Mouse (Mus musculus) embryonic facial prominence, embryonic 10.5 days (tissue): ENCODE results near the gene Nsmce1. TPM values are rescaled to one million over a fixed set of nuclear protein-coding genes. Genes with fewer than 3 reads are reported as not detected.
A peak's percentile ranks its signal among the peaks of the same experiment; 100 is the strongest.

ENCODE experiments used
- DNase-seq: peaks from one replicate; pipeline ENCODE4 v3.0.0-alpha.2; 2017; ENCODE audit warnings: low spot score
- H3K27ac ChIP-seq: fragments of 300-500 bp; sonication (generic); replicated peaks from 2 replicates; pipeline ENCODE4 v1.5.1; 2016; ENCODE audit warnings: mild to moderate bottlenecking
- H3K27me3 ChIP-seq: fragments of 300-500 bp; sonication (generic); replicated peaks from 2 replicates; pipeline ENCODE4 v1.6.1; 2016; ENCODE audit warnings: low read depth, mild to moderate bottlenecking; ENCODE audit not compliant: poor library complexity, severe bottlenecking
- H3K36me3 ChIP-seq: fragments of 300-500 bp; sonication (generic); replicated peaks from 2 replicates; pipeline ENCODE4 v1.6.1; 2016; ENCODE audit warnings: mild to moderate bottlenecking, moderate library complexity
- H3K4me1 ChIP-seq: fragments of 300-500 bp; sonication (generic); 2 replicates; pipeline ENCODE4 v1.6.1; 2016
- H3K4me3 ChIP-seq: fragments of 300-500 bp; sonication (generic); 2 replicates; pipeline ENCODE4 v1.5.1; 2016; ENCODE audit warnings: mild to moderate bottlenecking, moderate library complexity
- H3K9me3 ChIP-seq: fragments of 300-500 bp; sonication (generic); 2 replicates; pipeline ENCODE4 v1.6.1; 2016; ENCODE audit warnings: mild to moderate bottlenecking
- WGBS: fragments of 180-500 bp; shearing (Covaris S2); methylation state at CpG from one replicate; pipeline ENCODE4 v1.1.7; 2016; 5-methylcytosine and 5-hydroxymethylcytosine counted together
- polyA plus RNA-seq: library from polyadenylated mRNA; unstranded; fragments of >200 nt; fragmentation: Nextera tagmentation; extraction: Ambion mirVana; gene quantifications from 2 replicates; pipeline ENCODE4 v1.2.1, GENCODE M21; 2016

Nsmce1 gene
- polyA plus RNA-seq, 1 experiment from 2014 or later, result 120 TPM

DNA sequence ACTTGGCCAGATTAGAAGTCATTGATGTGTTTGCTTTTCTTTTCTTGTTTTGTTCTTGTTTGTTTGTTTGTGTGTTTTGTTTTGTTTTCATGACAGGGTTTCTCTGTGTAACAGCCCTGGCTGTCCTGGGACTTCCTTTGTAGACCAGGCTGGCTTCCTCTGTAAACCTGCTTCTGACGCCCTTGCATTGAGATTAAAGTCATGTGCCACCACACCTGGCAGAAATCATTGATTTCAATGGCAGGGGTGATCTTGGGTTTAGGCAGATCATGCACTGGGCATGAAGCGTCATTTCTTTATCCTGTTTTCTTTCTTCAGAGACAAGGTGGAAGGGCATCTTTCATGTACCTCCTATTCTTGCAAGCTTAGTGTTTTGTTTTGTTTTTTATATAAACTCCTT, 15.9 kb upstream of the Nsmce1 start:
- H3K9me3 ChIP-seq, result no peaks in the 10 kb centered on the region
- H3K4me3 ChIP-seq, result no peak overlapping the region
- H3K27ac ChIP-seq, result no peak overlapping the region
- 86% methylated on average over 2 of the region's 2 CpGs for WGBS
- no peaks in the 10 kb centered on the region for H3K36me3 ChIP-seq
- H3K4me1 ChIP-seq, result peaks cover 3% of the 10 kb centered on the region; the same call in 1 of the 2 replicates
- H3K27me3 ChIP-seq, result no peaks in the 10 kb centered on the region
- no peak for DNase-seq

DNA sequence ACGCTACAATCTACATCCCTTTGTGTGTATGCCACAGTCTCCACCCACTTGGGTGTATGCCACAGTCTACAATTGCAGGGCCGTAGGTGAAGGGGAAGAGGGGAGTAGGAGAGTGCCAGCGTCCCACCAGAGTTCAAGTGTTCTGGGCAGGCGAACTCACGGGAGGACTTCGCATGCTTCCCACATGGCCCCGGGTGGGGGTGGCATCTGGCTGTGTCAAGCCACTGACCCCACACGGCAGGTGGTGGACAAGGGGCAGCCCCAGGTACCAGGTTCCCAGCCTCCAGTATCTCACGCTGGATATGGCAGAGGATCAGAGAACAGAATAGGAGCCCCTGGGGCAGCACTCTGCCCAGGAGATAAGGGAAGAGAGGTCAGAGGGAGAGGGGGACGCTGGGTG, 14.2 kb upstream of the Nsmce1 start:
- no peak for DNase-seq
- no peak overlapping the region for H3K4me3 ChIP-seq
- 84% methylated on average over 10 of the region's 10 CpGs for WGBS
- H3K27me3 ChIP-seq, result no peaks in the 10 kb centered on the region
- H3K4me1 ChIP-seq, result no peaks in the 10 kb centered on the region
- no peak overlapping the region for H3K27ac ChIP-seq
- H3K9me3 ChIP-seq, result no peaks in the 10 kb centered on the region
- no peaks in the 10 kb centered on the region for H3K36me3 ChIP-seq

DNA sequence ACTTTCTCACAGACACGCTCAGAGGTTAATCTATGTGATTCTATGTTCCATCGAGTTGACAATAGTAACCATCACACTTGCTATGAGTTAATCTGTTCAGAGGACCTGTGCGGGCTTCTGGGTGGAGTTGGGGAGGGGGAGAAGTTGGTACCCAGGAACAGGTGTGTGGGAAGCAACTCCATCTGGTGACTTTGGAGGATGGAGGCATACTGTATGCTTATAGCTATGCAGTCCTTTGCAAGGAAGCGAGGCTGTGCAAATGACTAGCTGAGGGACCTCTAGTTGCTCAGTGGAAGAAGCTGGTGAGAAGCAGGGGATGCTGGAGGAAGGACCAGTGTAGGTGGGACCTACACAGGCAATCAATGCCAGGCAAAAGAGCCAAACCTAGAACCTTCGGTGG, 13.2 kb upstream of the Nsmce1 start:
- Histone ChIP-seq H3K36me3 (no peaks in the 10 kb centered on the region), H3K4me1 (no peaks in the 10 kb centered on the region), H3K27me3 (no peaks in the 10 kb centered on the region), H3K27ac (no peak overlapping the region), H3K9me3 (no peaks in the 10 kb centered on the region), H3K4me3 (no peak overlapping the region)
- 92% methylated on average over 5 of the region's 5 CpGs for WGBS
- no peak for DNase-seq

DNA sequence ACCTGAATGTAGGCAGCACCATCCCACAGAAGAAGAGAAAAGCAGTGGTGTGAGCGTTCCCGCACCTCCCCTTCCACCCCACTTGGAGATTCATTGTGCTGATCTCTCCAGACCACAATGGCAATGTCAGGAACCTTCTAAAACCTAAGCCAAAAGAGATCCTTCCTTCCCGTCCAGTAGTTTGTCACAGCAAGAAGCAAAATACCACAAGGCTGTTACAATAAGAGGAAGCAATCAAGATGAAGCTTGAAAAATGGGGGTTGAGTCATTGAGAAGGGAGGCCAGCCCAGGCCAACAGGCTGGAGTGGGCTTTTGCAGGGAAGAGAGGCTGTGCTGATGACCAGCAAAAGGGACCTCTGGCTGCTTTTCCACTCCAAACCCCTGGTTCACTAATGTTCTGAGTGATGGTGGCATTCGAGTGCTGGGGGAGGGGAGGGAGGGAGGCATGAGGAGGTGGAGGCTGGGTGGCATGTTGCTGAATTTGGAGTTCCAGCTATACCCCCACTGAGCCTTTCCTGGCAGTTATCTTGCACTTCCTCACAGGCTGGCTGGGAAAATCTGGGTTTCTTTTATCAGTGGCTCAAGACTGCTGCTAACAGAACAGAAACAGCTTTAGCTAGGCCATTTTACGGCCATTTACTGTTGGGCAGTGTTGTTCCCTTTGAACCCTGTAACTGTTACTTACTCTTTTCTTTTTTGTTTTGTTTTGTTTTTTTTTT, 12.1 kb upstream of the Nsmce1 start:
- DNase-seq, result no peak
- Histone ChIP-seq H3K27me3 (no peaks in the 10 kb centered on the region), H3K9me3 (no peaks in the 10 kb centered on the region), H3K27ac (no peak overlapping the region), H3K4me3 (no peak overlapping the region), H3K36me3 (no peaks in the 10 kb centered on the region), H3K4me1 (no peaks in the 10 kb centered on the region)
- 82% methylated on average over 5 of the region's 5 CpGs for WGBS

GRCm38 (mm10) chr7:125500879-125501278, 9.5 kb upstream of the Nsmce1 start:
- Histone ChIP-seq H3K27me3 (no peaks in the 10 kb centered on the region), H3K4me3 (no peak overlapping the region), H3K9me3 (no peaks in the 10 kb centered on the region), H3K4me1 (no peaks in the 10 kb centered on the region), H3K36me3 (no peaks in the 10 kb centered on the region), H3K27ac (no peak overlapping the region)
- no peak for DNase-seq
- 92% methylated on average over 7 of the region's 7 CpGs for WGBS

GRCm38 (mm10) chr7:125499927-125500868, 8.8 kb upstream of the Nsmce1 start:
- H3K36me3 ChIP-seq, result no peaks in the 10 kb centered on the region
- H3K4me3 ChIP-seq, result no peak overlapping the region
- no peak overlapping the region for H3K27ac ChIP-seq
- no peak for DNase-seq
- 88% methylated on average over 13 of the region's 13 CpGs for WGBS
- H3K9me3 ChIP-seq, result no peaks in the 10 kb centered on the region
- no peaks in the 10 kb centered on the region for H3K4me1 ChIP-seq
- H3K27me3 ChIP-seq, result no peaks in the 10 kb centered on the region

- no peaks in the 10 kb centered on the region for H3K36me3 ChIP-seq
Measured at GRCm38 (mm10) chr7:125495864-125496440, 4.6 kb upstream of the Nsmce1 start.

GRCm38 (mm10) chr7:125492551-125492950, 1.2 kb upstream of the Nsmce1 start:
- peak overlapping the region; percentile 95; the same call in 1 of the 2 replicates for H3K27ac ChIP-seq

More at GRCm38 (mm10) chr7:125495864-125496440, 4.6 kb upstream of the Nsmce1 start:
- no peaks in the 10 kb centered on the region for H3K9me3 ChIP-seq
- no peak overlapping the region for H3K4me3 ChIP-seq
- H3K27me3 ChIP-seq, result no peaks in the 10 kb centered on the region
- WGBS, result 77% methylated on average over 6 of the region's 6 CpGs
- no peak overlapping the region for H3K27ac ChIP-seq
- peaks cover 9% of the 10 kb centered on the region for H3K4me1 ChIP-seq
- no peak for DNase-seq

DNA sequence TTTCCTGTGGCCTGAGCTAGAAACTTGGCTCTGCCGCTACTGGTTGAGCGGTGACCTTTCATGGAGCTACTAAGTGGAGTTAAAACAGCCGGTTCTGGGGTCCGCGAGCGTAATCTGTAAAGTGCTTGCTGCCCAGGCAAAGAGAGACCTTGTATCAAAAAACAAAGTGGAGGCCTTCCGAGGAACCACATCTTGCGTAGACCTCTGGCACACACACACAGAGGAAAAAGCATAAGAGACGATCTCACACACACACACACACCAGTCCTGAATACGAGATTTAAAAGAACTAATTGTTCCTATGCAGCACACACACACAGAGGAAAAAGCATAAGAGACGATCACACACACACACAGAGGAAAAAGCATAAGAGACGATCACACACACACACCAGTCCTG, 364 bp upstream of the Nsmce1 start:
- Histone ChIP-seq H3K4me3 (peak overlapping the region; percentile 72), H3K9me3 (no peaks in the 10 kb centered on the region), H3K27ac (peak overlapping the region; percentile 95), H3K4me1 (peaks cover 24% of the 10 kb centered on the region), H3K36me3 (no peaks in the 10 kb centered on the region), H3K27me3 (no peaks in the 10 kb centered on the region)
- DNase-seq, result no peak
- WGBS, result 30% methylated on average over 12 of the region's 12 CpGs

More at GRCm38 (mm10) chr7:125492551-125492950, 1.2 kb upstream of the Nsmce1 start:
- Histone ChIP-seq H3K4me1 (peaks cover 24% of the 10 kb centered on the region), H3K36me3 (no peaks in the 10 kb centered on the region), H3K4me3 (no peak overlapping the region), H3K9me3 (no peaks in the 10 kb centered on the region), H3K27me3 (no peaks in the 10 kb centered on the region)
- no peak for DNase-seq
- WGBS, result 83% methylated on average over 6 of the region's 6 CpGs

DNA sequence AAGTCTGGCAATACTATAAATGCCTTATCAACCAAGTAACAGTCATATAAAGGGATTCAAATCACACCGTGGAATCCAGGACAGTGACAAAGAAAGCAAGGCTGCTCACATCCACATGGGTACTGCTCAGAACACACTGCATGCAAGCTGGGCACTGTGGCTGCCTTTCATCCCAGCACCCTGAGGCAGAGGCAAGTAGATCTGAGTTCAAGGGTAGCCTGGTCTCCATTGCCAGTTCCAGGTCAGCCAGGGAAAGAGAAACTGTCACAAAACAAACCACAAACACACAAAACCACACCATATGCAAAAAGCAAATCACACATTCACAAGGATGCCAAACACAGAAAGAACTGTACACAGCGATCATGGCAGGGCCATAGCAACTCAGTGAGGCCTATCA, 1.8 kb downstream of the Nsmce1 start:
- Histone ChIP-seq H3K9me3 (no peaks in the 10 kb centered on the region), H3K36me3 (peaks cover 19% of the 10 kb centered on the region), H3K4me3 (no peak overlapping the region), H3K27me3 (no peaks in the 10 kb centered on the region), H3K27ac (no peak overlapping the region), H3K4me1 (peaks cover 24% of the 10 kb centered on the region)
- no peak for DNase-seq
- 95% methylated on average over 2 of the region's 2 CpGs for WGBS

GRCm38 (mm10) chr7:125488706-125489105, 2.7 kb downstream of the Nsmce1 start:
- H3K9me3 ChIP-seq, result no peaks in the 10 kb centered on the region
- no peak overlapping the region for H3K4me3 ChIP-seq
- H3K27ac ChIP-seq, result no peak overlapping the region
- peaks cover 24% of the 10 kb centered on the region for H3K4me1 ChIP-seq
- H3K36me3 ChIP-seq, result peaks cover 28% of the 10 kb centered on the region
- H3K27me3 ChIP-seq, result no peaks in the 10 kb centered on the region
- WGBS, result 87% methylated on average over 6 of the region's 6 CpGs
- DNase-seq, result no peak

DNA sequence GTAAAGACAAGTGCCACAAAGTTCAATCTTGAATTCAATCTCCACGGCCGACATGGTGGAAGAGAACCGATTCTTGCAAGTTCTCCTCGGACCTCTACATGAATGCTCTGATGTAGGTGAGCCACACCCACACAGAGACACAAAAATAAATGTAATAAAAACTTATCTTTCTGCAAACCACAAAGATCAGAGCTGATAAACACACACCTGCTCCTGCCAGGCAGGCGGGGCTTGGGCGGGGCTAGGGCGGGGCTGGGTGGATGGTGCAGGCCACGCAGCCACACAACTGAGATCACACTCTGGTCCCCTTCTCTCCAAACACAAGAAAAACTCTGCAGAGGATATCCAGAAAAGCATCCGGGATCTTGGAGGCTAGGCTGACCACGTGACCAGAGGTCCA, 4.3 kb downstream of the Nsmce1 start:
- H3K9me3 ChIP-seq, result no peaks in the 10 kb centered on the region
- 90% methylated on average over 10 of the region's 10 CpGs for WGBS

More for the DNA sequence above, 4.3 kb downstream of the Nsmce1 start:
- DNase-seq, result no peak
- Histone ChIP-seq H3K27ac (no peak overlapping the region), H3K4me1 (peaks cover 20% of the 10 kb centered on the region), H3K36me3 (peaks cover 43% of the 10 kb centered on the region), H3K27me3 (no peaks in the 10 kb centered on the region), H3K4me3 (no peak overlapping the region)
